Mouse (Mus musculus): ENCODE data around the gene Hmgb2. TPM values are rescaled to one million over a fixed set of nuclear protein-coding genes. Genes with fewer than 3 reads are reported as not detected.
A peak's percentile ranks its signal among the peaks of the same experiment; 100 is the strongest.
"Not testable (repeated sequence)": the region's sequence is repeated elsewhere in the genome, so short reads cannot be mapped to it uniquely, and the experiment has no call there.

Hmgb2 gene
- polyA plus RNA-seq, 1 experiment from 2014 or later, result 283 TPM

DNA sequence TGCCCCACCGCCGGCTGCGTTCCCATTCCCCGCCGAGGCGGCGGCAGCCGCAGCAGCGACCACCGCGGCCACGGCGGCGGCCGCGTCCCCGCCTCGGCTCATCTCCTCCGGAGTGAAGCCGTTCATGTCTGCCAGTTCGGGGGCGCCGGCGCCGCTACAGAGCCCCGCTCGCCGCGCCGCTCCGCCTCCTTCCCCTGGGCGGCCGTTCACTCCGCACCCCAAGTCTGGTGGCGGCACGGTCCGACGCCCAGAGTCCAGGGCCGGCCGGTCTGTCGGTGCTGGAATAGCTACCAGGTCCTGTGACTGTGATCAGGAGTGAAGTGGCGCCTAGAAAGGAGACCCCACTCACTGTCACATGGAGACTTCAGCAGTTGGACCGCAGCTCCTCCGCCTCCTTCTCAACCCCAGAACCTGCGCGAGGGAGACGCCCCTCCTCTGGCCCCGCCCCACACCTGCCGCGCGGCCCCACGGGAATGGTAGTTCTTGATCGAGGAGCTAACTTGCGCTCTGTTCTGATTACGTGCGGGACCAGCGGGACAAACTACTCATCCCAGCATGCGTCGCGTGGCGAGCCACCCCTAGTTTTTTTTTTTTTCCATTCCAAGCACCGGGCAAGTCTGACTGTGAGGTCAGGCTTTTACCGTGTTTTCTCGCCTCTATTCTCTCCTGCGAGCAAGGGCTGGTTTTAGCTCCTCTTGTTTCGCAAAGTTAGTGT is 24.1 kb upstream of the Hmgb2 start, which contains the start of gene Sap30:
Gene Sap30, minus strand, starts transcription at position 420 of the 715 bp plus-strand sequence.
- no peaks in the 10 kb centered on the region for H3K9me3 ChIP-seq (replicated peaks)
- under 1% methylated on average over 65 of the region's 66 CpGs for WGBS (ENCODE audit: insufficient replicate concordance)
- peaks cover 31% of the 10 kb centered on the region for H3K4me1 ChIP-seq (replicated peaks)
- H3K36me3 ChIP-seq (replicated peaks), result 0 out of 2 replicates have a peak, but pooled peaks cover 3% of the 10 kb centered on the region
- H3K9ac ChIP-seq, result peak within 1 kb of the TSS; percentile 89
- H3K27me3 ChIP-seq, result no peaks in the 10 kb centered on the region
- peak within 1 kb of the TSS; percentile 97 for H3K4me3 ChIP-seq (replicated peaks)
- peak within 1 kb of the TSS; percentile 96 for H3K27ac ChIP-seq (replicated peaks)
- H3K4me2 ChIP-seq, result peak within 1 kb of the TSS; percentile 97
- peak; percentile 95 for ATAC-seq (ENCODE audit: insufficient read depth)

DNA sequence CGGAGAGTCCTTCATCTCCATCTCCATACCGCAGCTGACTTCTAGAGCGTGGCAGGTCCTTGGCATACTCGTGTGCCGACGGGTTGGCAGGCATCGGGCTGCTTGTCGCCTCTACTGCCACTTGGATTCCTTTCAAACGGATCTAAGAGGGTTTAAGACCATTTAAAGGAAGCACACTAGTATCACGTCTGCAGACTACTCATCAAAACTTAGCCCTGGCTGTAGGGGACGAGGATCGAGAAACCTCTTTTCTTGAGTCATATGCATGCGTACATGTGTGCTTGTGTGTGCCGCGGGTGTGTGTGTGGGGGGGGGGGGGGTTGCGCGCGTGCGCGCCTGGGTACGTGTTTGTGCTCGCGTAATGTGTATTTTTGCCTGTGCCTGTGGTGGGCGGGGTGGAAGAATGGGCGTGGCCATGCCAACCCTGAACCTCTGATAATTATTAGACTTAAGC is 23.4 kb upstream of the Hmgb2 start:
- Histone ChIP-seq H3K9ac (peak overlapping the region; percentile 74), H3K36me3 (replicated peaks) (no peaks in the 10 kb centered on the region), H3K27ac (replicated peaks) (peak overlapping the region; percentile 96), H3K4me1 (replicated peaks) (peaks cover 31% of the 10 kb centered on the region), H3K27me3 (no peaks in the 10 kb centered on the region), H3K4me2 (peak overlapping the region; percentile 97), H3K4me3 (replicated peaks) (peak overlapping the region; percentile 97), H3K9me3 (replicated peaks) (no peaks in the 10 kb centered on the region)
- ATAC-seq (ENCODE audit: insufficient read depth), result peak; percentile 32
- WGBS (ENCODE audit: insufficient replicate concordance), result under 1% methylated on average over 25 of the region's 25 CpGs

DNA sequence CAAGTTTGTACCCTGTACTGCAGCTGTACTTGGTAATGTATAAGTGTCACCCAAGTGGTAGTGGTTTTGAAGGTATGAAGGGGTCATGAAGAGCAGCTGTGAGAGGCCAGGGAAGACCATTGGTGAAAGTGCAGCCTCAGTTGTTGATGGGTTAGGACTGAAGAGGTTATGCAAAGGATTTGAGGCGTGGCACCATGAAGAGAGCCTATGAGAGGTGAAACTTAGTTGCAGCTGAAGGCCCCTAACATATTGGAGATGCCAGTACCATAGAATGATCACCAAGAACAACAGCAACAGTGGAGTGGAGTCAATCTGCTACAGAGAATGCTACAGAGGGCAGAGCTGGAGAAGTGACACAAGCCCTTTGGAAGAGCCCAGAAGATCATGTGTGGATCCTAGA is 22.3 kb upstream of the Hmgb2 start:
- Histone ChIP-seq H3K9me3 (replicated peaks) (no peaks in the 10 kb centered on the region), H3K27ac (replicated peaks) (peak overlapping the region; percentile 96), H3K27me3 (no peaks in the 10 kb centered on the region), H3K4me1 (replicated peaks) (peaks cover 31% of the 10 kb centered on the region), H3K4me3 (replicated peaks) (no peak overlapping the region), H3K36me3 (replicated peaks) (no peaks in the 10 kb centered on the region), H3K9ac (no peak overlapping the region), H3K4me2 (peak overlapping the region; percentile 97; the same call in 1 of the 2 replicates)
- no peak for ATAC-seq (ENCODE audit: insufficient read depth)
- 91% methylated on average over 1 of the region's 1 CpGs for WGBS (ENCODE audit: insufficient replicate concordance)

DNA sequence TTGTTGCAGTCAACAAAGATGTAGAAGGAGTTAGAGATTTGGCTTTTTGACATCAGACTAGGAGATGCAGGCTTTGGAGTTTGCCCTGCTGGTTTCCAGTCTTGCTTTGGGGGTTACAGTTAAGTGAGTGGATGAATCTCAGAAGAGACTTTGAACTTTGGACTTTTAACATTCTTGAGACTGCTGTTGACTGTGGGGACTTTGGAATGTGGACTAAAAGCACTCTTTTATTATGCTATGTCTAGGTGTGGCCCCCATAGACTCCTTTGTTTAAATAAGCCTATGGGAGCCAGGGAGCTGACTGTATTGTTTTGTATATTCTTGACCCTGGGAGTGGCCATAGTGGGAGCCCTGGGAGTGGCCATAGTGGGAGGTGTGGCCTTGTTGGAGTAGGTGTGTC is 21.8 kb upstream of the Hmgb2 start:
- H3K9me3 ChIP-seq (replicated peaks), result no peaks in the 10 kb centered on the region
- no peak overlapping the region for H3K27ac ChIP-seq (replicated peaks)
- H3K4me2 ChIP-seq, result no peak overlapping the region
- ATAC-seq (ENCODE audit: insufficient read depth), result no peak
- no peak overlapping the region for H3K4me3 ChIP-seq (replicated peaks)
- H3K36me3 ChIP-seq (replicated peaks), result no peaks in the 10 kb centered on the region
- no peaks in the 10 kb centered on the region for H3K27me3 ChIP-seq
- H3K4me1 ChIP-seq (replicated peaks), result peaks cover 31% of the 10 kb centered on the region
- H3K9ac ChIP-seq, result no peak overlapping the region

DNA sequence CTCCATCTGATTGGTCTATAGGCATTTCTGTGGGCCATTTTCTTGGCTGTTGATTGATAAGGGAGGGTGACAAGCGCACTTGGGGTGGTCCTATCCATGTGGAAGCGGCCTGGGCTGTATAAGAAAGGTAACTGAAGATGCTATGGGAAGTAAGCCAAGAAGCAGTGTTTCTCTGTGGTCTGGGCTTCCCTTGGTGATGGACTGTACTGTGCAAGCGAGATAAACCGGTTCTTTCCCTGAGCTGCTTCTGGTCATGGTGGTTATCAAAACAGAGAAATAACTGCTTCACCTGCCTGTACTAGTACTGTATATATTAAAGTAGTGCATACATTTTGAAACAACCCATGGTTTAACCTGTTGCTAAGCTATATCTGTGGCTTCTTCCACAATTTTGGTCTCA is 19.8 kb upstream of the Hmgb2 start:
- Histone ChIP-seq H3K27me3 (no peaks in the 10 kb centered on the region), H3K4me2 (no peak overlapping the region), H3K9me3 (replicated peaks) (no peaks in the 10 kb centered on the region), H3K9ac (no peak overlapping the region), H3K4me3 (replicated peaks) (no peak overlapping the region), H3K36me3 (replicated peaks) (no peaks in the 10 kb centered on the region), H3K4me1 (replicated peaks) (peaks cover 20% of the 10 kb centered on the region), H3K27ac (replicated peaks) (no peak overlapping the region)
- WGBS (ENCODE audit: insufficient replicate concordance), result 30% methylated on average over 4 of the region's 4 CpGs
- ATAC-seq (ENCODE audit: insufficient read depth), result no peak

DNA sequence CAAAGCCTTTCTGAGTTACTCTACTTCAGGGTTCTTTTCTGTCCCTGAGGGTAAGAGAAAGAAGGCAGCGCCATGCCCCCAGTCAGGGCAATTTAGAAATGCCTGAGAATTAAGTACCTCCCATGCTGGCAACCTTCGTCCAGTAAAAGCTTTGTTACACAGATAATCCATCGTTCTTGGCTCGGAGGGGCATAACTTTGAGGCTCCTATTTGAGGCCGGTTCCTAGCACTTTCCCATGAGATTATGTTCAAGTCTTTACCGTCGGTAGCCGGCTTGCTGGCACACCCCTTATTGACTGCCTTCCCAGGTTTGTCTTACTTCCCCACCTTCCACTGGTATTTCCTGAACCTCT is 13.2 kb upstream of the Hmgb2 start:
- 73% methylated on average over 8 of the region's 8 CpGs for WGBS (ENCODE audit: insufficient replicate concordance)
- Histone ChIP-seq H3K9ac (no peak overlapping the region), H3K27me3 (no peaks in the 10 kb centered on the region), H3K36me3 (replicated peaks) (no peaks in the 10 kb centered on the region), H3K9me3 (replicated peaks) (no peaks in the 10 kb centered on the region), H3K27ac (replicated peaks) (no peak overlapping the region), H3K4me2 (no peak overlapping the region), H3K4me1 (replicated peaks) (no peaks in the 10 kb centered on the region), H3K4me3 (replicated peaks) (no peak overlapping the region)
- no peak for ATAC-seq (ENCODE audit: insufficient read depth)

DNA sequence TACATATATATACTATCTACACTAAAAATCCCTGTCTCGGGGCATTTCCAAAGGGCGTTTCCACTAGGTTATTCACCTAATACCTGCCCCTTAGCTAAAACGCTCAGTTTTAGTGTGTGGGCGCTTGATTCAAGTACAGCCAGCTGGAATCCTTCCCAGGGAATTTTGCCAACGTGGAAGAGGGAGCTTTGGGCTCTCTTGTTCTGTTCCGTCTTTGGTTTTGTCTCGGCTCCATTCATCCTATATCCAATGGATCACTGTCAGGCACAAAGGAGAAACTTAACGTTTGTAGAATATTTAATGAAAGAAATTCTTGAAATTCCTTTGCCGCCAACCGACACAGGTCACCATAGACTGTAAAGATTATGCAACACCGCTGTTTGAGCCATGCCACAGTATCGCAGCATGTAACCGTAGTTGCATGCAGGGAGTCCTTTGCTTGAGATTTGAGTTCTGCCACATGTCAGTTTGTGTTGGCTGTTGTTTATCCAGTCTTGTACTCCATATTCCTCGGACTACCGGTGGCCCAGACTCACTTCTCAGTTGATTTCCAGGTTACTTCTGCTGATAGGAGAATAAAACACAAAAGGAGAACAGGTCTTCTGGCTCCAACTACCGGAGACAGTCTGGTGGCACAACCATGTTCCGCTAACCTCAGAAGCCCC is 12.7 kb upstream of the Hmgb2 start:
- no peak overlapping the region for H3K4me3 ChIP-seq (replicated peaks)
- H3K9ac ChIP-seq, result no peak overlapping the region
- H3K27me3 ChIP-seq, result no peaks in the 10 kb centered on the region
- WGBS (ENCODE audit: insufficient replicate concordance), result 73% methylated on average over 17 of the region's 17 CpGs
- H3K4me2 ChIP-seq, result no peak overlapping the region
- H3K36me3 ChIP-seq (replicated peaks), result no peaks in the 10 kb centered on the region
- H3K27ac ChIP-seq (replicated peaks), result no peak overlapping the region
- no peak for ATAC-seq (ENCODE audit: insufficient read depth)
- no peaks in the 10 kb centered on the region for H3K9me3 ChIP-seq (replicated peaks)
- no peaks in the 10 kb centered on the region for H3K4me1 ChIP-seq (replicated peaks)

DNA sequence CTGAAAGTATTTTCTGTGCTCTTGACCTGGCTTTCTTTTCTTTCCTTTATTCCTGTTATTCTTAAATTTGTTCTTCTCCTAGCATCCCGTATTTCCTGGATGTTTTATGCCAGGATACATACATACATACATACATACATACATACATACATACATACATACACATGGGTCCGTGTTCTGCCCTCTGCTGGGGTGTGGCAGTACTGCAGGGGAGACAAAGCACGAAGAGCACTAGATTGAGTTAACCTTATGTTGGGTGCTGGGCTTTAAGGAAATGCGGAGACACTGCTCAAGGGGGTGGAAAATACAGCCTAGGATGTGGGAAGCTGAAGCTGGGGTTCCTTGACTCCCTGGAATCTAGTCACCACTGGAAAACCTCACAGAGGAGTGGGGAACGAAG is 8.1 kb upstream of the Hmgb2 start:
- 36% methylated on average over 5 of the region's 5 CpGs for WGBS (ENCODE audit: insufficient replicate concordance)
- Histone ChIP-seq H3K36me3 (replicated peaks) (no peaks in the 10 kb centered on the region), H3K27ac (replicated peaks) (no peak overlapping the region), H3K9me3 (replicated peaks) (no peaks in the 10 kb centered on the region), H3K27me3 (no peaks in the 10 kb centered on the region), H3K4me2 (no peak overlapping the region), H3K9ac (no peak overlapping the region), H3K4me3 (replicated peaks) (no peak overlapping the region), H3K4me1 (replicated peaks) (peaks cover 27% of the 10 kb centered on the region)
- ATAC-seq (ENCODE audit: insufficient read depth), result 0 out of 2 replicates have a peak, but pooled peaks have one; percentile 50

DNA sequence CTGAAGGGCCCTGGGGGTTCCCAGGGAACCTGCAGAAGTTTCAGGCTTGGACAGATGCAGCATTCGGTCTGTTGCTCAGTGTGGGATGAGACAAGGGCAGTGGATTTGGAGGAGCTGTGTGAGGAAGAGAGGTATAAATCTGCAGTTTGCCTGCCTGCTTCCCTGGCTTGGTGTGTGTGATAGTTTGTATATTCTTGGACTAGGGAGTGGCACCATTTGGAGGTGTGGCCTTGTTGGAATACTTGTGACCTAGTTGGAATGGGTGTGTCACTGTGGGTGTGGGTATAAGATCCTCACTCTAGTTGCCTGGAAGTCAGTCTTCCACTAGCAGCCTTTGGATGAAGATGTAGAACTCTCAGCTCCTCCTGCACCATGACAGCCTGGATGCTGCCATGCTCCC is 6.2 kb upstream of the Hmgb2 start:
- peak overlapping the region; percentile 52 for H3K27ac ChIP-seq (replicated peaks)
- H3K27me3 ChIP-seq; H3K36me3 ChIP-seq (replicated peaks); H3K9me3 ChIP-seq (replicated peaks): not testable (repeated sequence)
- WGBS (ENCODE audit: insufficient replicate concordance), result 55% methylated on average over 1 of the region's 1 CpGs
- peak; percentile 53 for ATAC-seq (ENCODE audit: insufficient read depth)
- H3K9ac ChIP-seq, result peak overlapping the region; percentile 15; the same call in 1 of the 2 replicates
- peaks cover 34% of the 10 kb centered on the region for H3K4me1 ChIP-seq (replicated peaks)
- peak overlapping the region; percentile 44; the same call in 1 of the 2 replicates for H3K4me3 ChIP-seq (replicated peaks)
- H3K4me2 ChIP-seq, result peak overlapping the region; percentile 48

DNA sequence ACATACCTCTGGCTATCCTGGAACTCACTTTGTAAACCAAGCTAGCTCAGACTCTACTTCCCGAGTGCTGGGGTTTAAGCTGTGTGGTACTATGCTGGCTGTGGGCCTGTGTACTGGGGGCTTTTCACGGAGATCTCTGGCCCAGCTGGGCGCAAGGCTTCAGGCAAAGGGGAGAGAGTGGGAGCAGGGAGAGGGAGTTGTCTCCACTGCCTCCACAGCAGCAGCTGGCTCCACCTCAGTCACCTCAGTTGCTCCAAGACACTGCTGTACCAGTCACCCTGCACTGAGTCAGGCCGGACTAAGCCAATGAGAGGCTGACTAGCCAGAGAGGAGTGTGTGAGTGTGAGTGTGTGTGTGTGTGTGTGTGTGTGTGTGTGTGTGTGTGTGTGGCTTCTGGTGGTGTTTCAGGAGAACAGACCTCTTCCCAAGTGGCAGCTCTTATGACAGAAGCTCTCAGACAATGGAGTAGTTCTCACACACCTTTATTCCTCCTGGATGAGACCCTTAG is 4.1 kb upstream of the Hmgb2 start:
- no peak for ATAC-seq (ENCODE audit: insufficient read depth)
- Histone ChIP-seq H3K9ac (no peak overlapping the region), H3K27ac (replicated peaks) (no peak overlapping the region), H3K4me3 (replicated peaks) (peak overlapping the region; percentile 17), H3K4me1 (replicated peaks) (peaks cover 37% of the 10 kb centered on the region), H3K36me3 (replicated peaks) (0 out of 2 replicates have a peak, but pooled peaks cover under 1% of the 10 kb centered on the region), H3K9me3 (replicated peaks) (no peaks in the 10 kb centered on the region), H3K4me2 (0 out of 2 replicates have a peak overlapping the region, but pooled peaks have one; percentile 25), H3K27me3 (no peaks in the 10 kb centered on the region)
- 73% methylated on average over 4 of the region's 4 CpGs for WGBS (ENCODE audit: insufficient replicate concordance)

DNA sequence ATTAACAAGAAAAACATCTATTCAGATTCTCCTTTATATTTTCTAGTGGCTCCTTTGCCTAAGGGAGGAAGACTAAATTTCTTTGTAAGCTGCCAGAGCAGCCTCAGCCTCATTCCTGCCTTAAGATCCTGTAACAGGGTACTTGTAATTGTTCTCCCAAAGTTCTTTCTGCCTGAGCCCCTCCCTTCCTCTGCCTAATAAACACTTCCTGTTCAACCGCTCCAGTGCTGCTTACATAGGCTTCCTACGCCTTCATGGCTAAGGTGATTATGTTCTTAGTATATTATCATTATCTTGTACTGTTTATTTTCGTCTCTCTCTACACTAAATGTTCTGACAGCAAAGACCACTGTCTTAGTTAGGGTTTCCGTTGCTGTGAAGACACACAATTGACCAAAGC is 3.0 kb upstream of the Hmgb2 start:
- Histone ChIP-seq H3K9me3 (replicated peaks) (no peaks in the 10 kb centered on the region), H3K4me3 (replicated peaks) (no peak overlapping the region), H3K27me3 (no peaks in the 10 kb centered on the region), H3K9ac (no peak overlapping the region), H3K36me3 (replicated peaks) (peaks cover 11% of the 10 kb centered on the region), H3K4me1 (replicated peaks) (peaks cover 37% of the 10 kb centered on the region), H3K4me2 (no peak overlapping the region), H3K27ac (replicated peaks) (no peak overlapping the region)
- 75% methylated on average over 4 of the region's 4 CpGs for WGBS (ENCODE audit: insufficient replicate concordance)
- ATAC-seq (ENCODE audit: insufficient read depth), result no peak
